Mouse (Mus musculus) CH12.LX (cell line): ENCODE data around the gene Slc17a4. TPM values are rescaled to one million over a fixed set of nuclear protein-coding genes. Genes with fewer than 3 reads are reported as not detected.

Experiments used
- DNase-seq: peaks from one replicate; pipeline ENCODE4 v3.0.0-alpha.2; 2013; ENCODE audit errors: extremely low read depth
- H3K27ac ChIP-seq: 2 replicates; pipeline ENCODE4 v1.5.1; 2012; ENCODE audit warnings: low read depth, mild to moderate bottlenecking, control low read depth, moderate library complexity; ENCODE audit not compliant: insufficient read depth
- H3K27me3 ChIP-seq: replicated peaks from 2 replicates; pipeline ENCODE3; 2012; ENCODE audit warnings: inconsistent platforms
- H3K36me3 ChIP-seq, 2 experiments: replicated peaks in 1 of 2; 2 replicates each; pipeline versions ENCODE3 to v1.6.1; 2012; ENCODE audit warnings: inconsistent platforms in 1 of 2, low read length in 1 of 2, mild to moderate bottlenecking in 1 of 2, mixed read lengths in 1 of 2, moderate library complexity in 1 of 2; ENCODE audit not compliant: control insufficient read depth in 1 of 2, insufficient read depth in 1 of 2
- H3K4me1 ChIP-seq, 2 experiments: 2 replicates each; pipeline ENCODE4 v1.6.1; 2012; ENCODE audit warnings: inconsistent platforms in 1 of 2, moderate library complexity in 1 of 2; ENCODE audit not compliant: insufficient read depth in 2 of 2, control insufficient read depth in 1 of 2
- H3K4me2 ChIP-seq: 2 replicates; pipeline ENCODE4 v1.6.1; 2012; ENCODE audit warnings: low read depth, mild to moderate bottlenecking, control low read depth; ENCODE audit not compliant: poor library complexity, insufficient read depth, severe bottlenecking
- H3K4me3 ChIP-seq, 3 experiments: fragments of 150-350 bp in 1 of 3; sonication (generic) in 1 of 3; replicated peaks in 1 of 3; 2 replicates each; pipeline versions ENCODE3 to v1.5.1; 2011 to 2012; ENCODE audit warnings: low read depth in 2 of 3, low read length in 2 of 3, mild to moderate bottlenecking in 2 of 3, moderate library complexity in 2 of 3, control low read depth in 1 of 3, improper control_type of control experiment in 1 of 3, inconsistent platforms in 1 of 3, mixed read lengths in 1 of 3; ENCODE audit not compliant: poor library complexity in 1 of 3
- H3K79me2 ChIP-seq: replicated peaks from 2 replicates; pipeline ENCODE4 v1.6.1; 2012; ENCODE audit warnings: mild to moderate bottlenecking, moderate library complexity; ENCODE audit not compliant: control insufficient read depth, poor library complexity, insufficient read depth, severe bottlenecking; ENCODE audit errors: extremely low read depth
- H3K9ac ChIP-seq: 2 replicates; pipeline ENCODE4 v1.6.1; 2012; ENCODE audit warnings: low read depth, mild to moderate bottlenecking, control low read depth, moderate library complexity; ENCODE audit not compliant: insufficient read depth
- H3K9me3 ChIP-seq: replicated peaks from 2 replicates; pipeline ENCODE3; 2012; ENCODE audit warnings: low read length, inconsistent platforms, mixed read lengths
- BHLHE40 ChIP-seq: IDR thresholded peaks from 2 replicates; pipeline ENCODE4 v1.6.1; 2011; ENCODE audit warnings: mild to moderate bottlenecking, low read depth, low read length, improper control_type of control experiment
- CHD2 ChIP-seq: IDR thresholded peaks from 2 replicates; pipeline ENCODE4 v1.6.1; 2011; ENCODE audit warnings: low read length, improper control_type of control experiment
- CTCF ChIP-seq, 2 experiments: IDR thresholded peaks in 1 of 2; conservative IDR thresholded peaks in 1 of 2; 2 replicates each; pipeline ENCODE4 v1.5.1; 2011 to 2012; ENCODE audit warnings: low read depth in 2 of 2, low read length in 2 of 2, improper control_type of control experiment in 1 of 2, inconsistent platforms in 1 of 2, mild to moderate bottlenecking in 1 of 2, moderate library complexity in 1 of 2
- E2F4 ChIP-seq: IDR thresholded peaks from 2 replicates; pipeline ENCODE4 v1.6.1; 2011; ENCODE audit warnings: low read depth, low read length, improper control_type of control experiment; ENCODE audit not compliant: insufficient replicate concordance
- ELF1 ChIP-seq: IDR thresholded peaks from 2 replicates; pipeline ENCODE4 v1.6.1; 2014; ENCODE audit warnings: low read depth, mild to moderate bottlenecking, inconsistent platforms, low read length, improper control_type of control experiment
- GABPA ChIP-seq: IDR thresholded peaks from 2 replicates; pipeline ENCODE4 v1.6.1; 2012; ENCODE audit warnings: low read depth, low read length, improper control_type of control experiment, inconsistent platforms; ENCODE audit not compliant: insufficient replicate concordance
- HCFC1 ChIP-seq: IDR thresholded peaks from 2 replicates; pipeline ENCODE4 v1.6.1; 2012; ENCODE audit warnings: low read depth, mild to moderate bottlenecking, inconsistent platforms, low read length, improper control_type of control experiment
- JUN ChIP-seq: IDR thresholded peaks from 2 replicates; pipeline ENCODE4 v1.6.1; 2011; ENCODE audit warnings: low read depth, mild to moderate bottlenecking, low read length, improper control_type of control experiment, moderate library complexity; ENCODE audit not compliant: insufficient read depth
- KAT2A ChIP-seq: IDR thresholded peaks from 2 replicates; pipeline ENCODE4 v1.6.1; 2012; ENCODE audit warnings: low read length, improper control_type of control experiment, inconsistent platforms; ENCODE audit not compliant: insufficient replicate concordance
- MAZ ChIP-seq: IDR thresholded peaks from 2 replicates; pipeline ENCODE4 v1.6.1; 2012; ENCODE audit warnings: low read depth, mild to moderate bottlenecking, inconsistent platforms, low read length, improper control_type of control experiment, moderate library complexity
- MEF2A ChIP-seq: IDR thresholded peaks from 2 replicates; pipeline ENCODE4 v1.6.1; 2014; ENCODE audit warnings: low read depth, mild to moderate bottlenecking, inconsistent platforms, low read length, improper control_type of control experiment, borderline replicate concordance
- MYC ChIP-seq: IDR thresholded peaks from 2 replicates; pipeline ENCODE4 v1.6.1; 2011; ENCODE audit warnings: low read depth, mild to moderate bottlenecking, improper control_type of control experiment, low read length
- NELFE ChIP-seq: IDR thresholded peaks from 2 replicates; pipeline ENCODE4 v1.6.1; 2011; ENCODE audit warnings: low read depth, low read length, improper control_type of control experiment
- PAX5 ChIP-seq: IDR thresholded peaks from 2 replicates; pipeline ENCODE4 v1.6.1; 2012; ENCODE audit warnings: low read length, inconsistent platforms, mixed read lengths
- RAD21 ChIP-seq: IDR thresholded peaks from 2 replicates; pipeline ENCODE4 v1.6.1; 2011; ENCODE audit warnings: low read depth, mild to moderate bottlenecking, low read length, improper control_type of control experiment, moderate library complexity
- TCF12 ChIP-seq: IDR thresholded peaks from 2 replicates; pipeline ENCODE4 v1.6.1; 2014; ENCODE audit warnings: low read depth, mild to moderate bottlenecking, inconsistent platforms, low read length, improper control_type of control experiment
- UBTF ChIP-seq: IDR thresholded peaks from 2 replicates; pipeline ENCODE4 v1.6.1; 2012; ENCODE audit warnings: low read depth, mild to moderate bottlenecking, inconsistent platforms, low read length, improper control_type of control experiment, moderate library complexity
- USF2 ChIP-seq: conservative IDR thresholded peaks from 2 replicates; pipeline ENCODE4 v1.6.1; 2011; ENCODE audit warnings: low read depth, low read length, improper control_type of control experiment
- dilution Hi-C: fragments of 300-500 bp; cut with MboI; formaldehyde crosslinking; loops from 2 replicates; pipeline ENCODE4 v1.14.3; 2020; ENCODE audit warnings: low sequenced_read_pairs; ENCODE audit not compliant: extremely low pct_unique_long_range_greater_than_20kb, extremely low pct_ligation_motif_present
- in situ Hi-C: fragments of 300-500 bp; cut with MboI; formaldehyde crosslinking; loops from 3 replicates; pipeline ENCODE4 v1.14.3; 2019; ENCODE audit warnings: low sequenced_read_pairs, low pct_ligation_motif_present, low pct_unique_long_range_greater_than_20kb, mixed read lengths
- polyA plus RNA-seq: library from polyadenylated mRNA; unstranded; fragments of >175 nt; gene quantifications from 2 replicates; pipeline ENCODE4 v1.2.1, GENCODE M21; 2012; ENCODE audit warnings: low read depth; ENCODE audit not compliant: insufficient read length
- total RNA-seq, 2 experiments: library from RNA; depleted of rRNA; stranded (reverse); fragments of 300-350 nt in 1 of 2; fragments of >200 nt in 1 of 2; gene quantifications; 2 replicates each; pipeline ENCODE4 v1.2.3; 2012 to 2014

Gene Slc17a4
- total RNA-seq (2012; rRNA removed): 0.08 TPM in 1 of 2 replicates, not detected in the other
- 0.23 and 0.35 TPM in 2 replicates for total RNA-seq (2014; rRNA removed)
- 0.26 and 0.37 TPM in 2 replicates for polyA plus RNA-seq

DNA sequence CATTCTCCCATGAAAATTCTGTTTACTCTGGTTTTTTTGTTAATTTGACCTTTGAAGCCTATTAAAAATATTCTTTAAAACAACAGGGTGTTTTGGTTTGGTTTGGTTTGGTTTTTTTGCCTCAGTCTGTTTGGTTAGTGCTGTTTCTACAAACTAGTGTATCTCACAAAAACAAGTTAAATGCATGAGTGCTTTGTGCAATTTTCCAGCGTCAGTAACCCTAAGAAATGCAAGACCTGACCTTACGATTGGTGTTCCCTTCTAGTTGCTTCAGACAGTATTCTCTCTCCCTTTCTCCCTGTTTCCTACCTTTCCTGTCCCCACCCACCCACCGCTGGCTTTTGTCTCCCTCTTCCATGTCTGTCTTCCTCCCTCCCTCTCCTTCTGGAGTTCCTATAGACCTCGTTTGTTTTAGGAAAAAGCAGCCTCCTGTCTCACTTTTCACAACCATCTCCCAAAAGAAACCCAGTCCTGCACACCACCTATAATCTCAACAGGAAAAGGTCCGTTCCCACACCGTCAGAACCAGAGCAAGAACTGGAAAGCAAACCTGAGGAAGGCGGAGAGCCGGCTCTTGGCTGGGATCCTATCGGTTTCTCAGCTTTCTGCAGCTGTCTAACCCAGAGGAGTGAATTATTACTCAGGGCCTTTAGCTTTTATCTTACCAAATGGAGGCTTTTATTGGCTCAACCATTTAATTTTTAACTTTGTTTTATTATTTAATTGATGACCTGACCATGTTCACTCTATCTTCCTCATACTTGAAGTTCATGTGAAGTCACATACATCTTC is at the start of gene Slc17a4:
Gene Slc17a4, minus strand, starts transcription at position 634 of the 792 bp plus-strand sequence.
- TF ChIP-seq KAT2A: no peak
- TF ChIP-seq CHD2: no peak
- TF ChIP-seq UBTF: no peak
- TF ChIP-seq E2F4: no peak
- no peak for TF ChIP-seq USF2
- TF ChIP-seq TCF12: no peak
- TF ChIP-seq JUN: no peak
- TF ChIP-seq NELFE: no peak
- no peak for TF ChIP-seq MYC
- no peak for TF ChIP-seq PAX5
- TF ChIP-seq MAZ: no peak
- no peak for TF ChIP-seq GABPA
- TF ChIP-seq ELF1: no peak
- TF ChIP-seq RAD21: no peak
- TF ChIP-seq CTCF (conservative IDR thresholded peaks at IDR 0.05 in 1 of 2, IDR thresholded peaks at IDR 0.05 in 1 of 2; ENCODE audit: low read depth in 2 of 2, low read length in 2 of 2): no peak
- no peak for TF ChIP-seq HCFC1
- TF ChIP-seq, all 38 proteins: peak for 0
- Histone ChIP-seq H3K9ac (no peak within 1 kb of the TSS), H3K9me3 (no peaks in the 10 kb centered on the region), H3K36me3 (no peaks in the 10 kb centered on the region), H3K4me3 (no peak within 1 kb of the TSS), H3K4me2 (no peak within 1 kb of the TSS), H3K27me3 (no peaks in the 10 kb centered on the region), H3K79me2 (no peaks in the 10 kb centered on the region), H3K27ac (no peak within 1 kb of the TSS), H3K4me1 (peaks cover 0 to 36% of the 10 kb centered on the region in 2 experiments; a peak in 3 of 4 replicates)
- in situ Hi-C loops (no loop called here), dilution Hi-C loops (no loop called here)
- DNase-seq: no peak

DNA sequence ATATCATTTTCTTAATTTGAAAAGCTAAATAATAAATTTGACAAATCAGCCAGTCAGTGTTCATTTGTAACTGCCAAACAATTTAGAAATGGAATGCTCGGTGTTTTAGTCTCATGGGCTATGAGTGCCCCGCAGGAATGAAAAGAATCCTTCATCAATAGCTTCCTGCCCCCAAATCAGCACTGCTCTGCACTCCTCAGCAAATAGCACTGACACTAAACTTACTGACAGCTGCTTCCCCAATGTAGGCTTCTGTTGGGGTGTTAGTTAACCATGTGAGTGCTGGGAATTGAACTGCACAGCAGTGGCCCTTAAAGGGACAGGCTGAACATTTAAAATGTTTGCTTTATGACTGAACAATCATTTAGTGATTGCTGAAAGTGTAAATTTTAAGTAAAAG is 45.0 kb upstream of the Slc17a4 start:
- H3K9me3 ChIP-seq: no peaks in the 10 kb centered on the region
- H3K9ac ChIP-seq: no peak overlapping the region
- H3K27me3 ChIP-seq: no peaks in the 10 kb centered on the region
- in situ Hi-C loops: no loop called here
- H3K4me3 ChIP-seq: no peak overlapping the region
- no peaks in the 10 kb centered on the region for H3K79me2 ChIP-seq
- no peak for TF ChIP-seq MAZ
- no peak for TF ChIP-seq USF2
- TF ChIP-seq BHLHE40: no peak
- no peak for TF ChIP-seq MEF2A
- DNase-seq: no peak
- H3K4me1 ChIP-seq: no peaks in the 10 kb centered on the region
- H3K4me2 ChIP-seq: no peak overlapping the region
- dilution Hi-C loops: no loop called here
- H3K27ac ChIP-seq: no peak overlapping the region
- no peaks in the 10 kb centered on the region for H3K36me3 ChIP-seq
